Mouse (Mus musculus) T-helper 2 cell (primary cell): ENCODE results near the gene Kat7.

Experiments
- in situ Hi-C: fragments of 300-600 bp; cut with MboI, MseI; formaldehyde crosslinking; loops from one replicate; pipeline ENCODE4 v1.15.1; 2025; ENCODE audit warnings: high pct_unique_total_duplicates

Kat7 gene

DNA sequence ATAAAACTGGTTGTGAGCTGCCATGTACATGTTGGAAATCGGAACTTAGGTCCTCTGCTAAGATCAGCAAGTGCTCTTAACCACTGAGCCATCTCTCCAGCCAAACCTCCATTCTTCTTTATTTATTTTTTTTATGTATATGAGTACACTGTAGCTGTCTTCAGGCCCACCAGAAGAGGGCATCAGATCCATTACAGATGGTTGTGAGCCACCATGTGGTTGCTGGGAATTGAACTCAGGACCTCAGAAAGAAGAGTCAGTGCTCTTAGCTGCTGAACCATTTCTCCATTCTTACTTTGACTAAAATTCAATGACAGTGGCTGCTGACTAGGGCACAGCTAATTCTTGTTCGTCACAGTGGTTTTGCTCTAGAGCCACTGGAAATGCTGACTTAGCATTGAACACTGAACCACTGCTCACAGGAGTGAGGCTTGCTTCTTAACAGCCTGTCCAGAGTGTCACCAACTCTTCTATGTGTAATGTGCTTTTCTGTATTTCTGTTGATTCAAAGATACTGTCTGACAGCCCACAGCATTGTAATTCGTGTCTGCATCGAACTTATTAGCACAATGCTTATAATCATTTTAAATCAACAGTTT lies 30.9 kb downstream of the Kat7 start:
- in situ Hi-C loops, result no loop called here

DNA sequence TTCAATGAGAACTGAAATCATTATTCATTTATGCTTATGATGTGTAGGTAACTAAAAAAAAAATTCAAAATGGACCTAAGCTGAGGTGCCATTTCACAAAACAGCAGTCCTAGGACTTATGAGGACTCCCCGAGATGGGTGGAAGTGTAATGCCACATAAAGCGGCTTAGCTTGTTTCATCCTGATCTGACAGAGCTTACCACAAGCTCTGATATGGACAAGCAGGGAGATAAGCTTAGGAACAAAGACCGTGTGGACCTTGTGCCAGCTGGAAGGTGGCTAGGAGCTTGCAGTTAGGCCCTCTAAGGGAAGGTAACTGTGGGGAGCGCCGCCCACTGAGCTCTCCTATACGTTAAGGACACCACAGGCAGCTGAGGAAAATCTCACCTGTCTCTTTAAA lies 34.0 kb downstream of the Kat7 start:
- in situ Hi-C loops, result no loop called here

DNA sequence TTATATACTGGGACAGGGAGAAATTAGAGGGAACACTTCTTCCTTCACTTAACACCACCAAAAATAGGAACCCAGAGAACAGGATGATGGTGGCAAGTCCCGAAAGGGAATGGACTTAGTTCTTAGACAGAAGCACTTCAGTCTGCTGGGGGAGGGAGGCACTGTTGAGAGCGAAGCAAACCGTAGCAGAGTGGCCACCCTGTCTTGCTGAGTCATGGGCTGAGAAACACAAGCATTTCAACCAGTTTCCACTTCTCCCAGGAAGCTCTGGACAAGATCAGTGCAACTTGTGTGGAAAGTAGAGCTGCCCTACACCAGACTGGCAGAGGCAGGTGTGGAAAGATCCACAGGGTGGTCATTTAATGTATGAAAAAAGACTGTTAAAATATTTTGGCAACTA lies 35.4 kb downstream of the Kat7 start:
- in situ Hi-C loops, result no loop called here

DNA sequence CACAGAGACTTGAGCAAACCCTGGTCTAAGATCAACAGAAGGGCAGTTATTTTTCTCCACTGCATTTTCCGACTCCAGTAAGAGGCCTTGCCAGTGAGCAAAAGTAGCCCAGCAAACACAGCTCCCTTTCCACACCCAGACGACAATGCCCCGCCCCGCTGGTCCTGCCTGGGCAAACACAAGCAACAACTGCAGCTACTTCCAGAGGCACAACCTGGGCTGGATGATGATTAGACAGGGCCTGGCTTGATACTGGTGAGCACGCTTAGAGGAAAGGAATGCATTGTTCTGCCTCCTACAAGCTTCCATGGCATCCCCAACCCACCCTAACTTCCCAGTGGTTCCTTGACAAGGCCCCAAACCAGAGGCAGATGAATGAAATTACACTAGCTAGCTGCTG lies 36.4 kb downstream of the Kat7 start:
- in situ Hi-C loops, result no loop called here

DNA sequence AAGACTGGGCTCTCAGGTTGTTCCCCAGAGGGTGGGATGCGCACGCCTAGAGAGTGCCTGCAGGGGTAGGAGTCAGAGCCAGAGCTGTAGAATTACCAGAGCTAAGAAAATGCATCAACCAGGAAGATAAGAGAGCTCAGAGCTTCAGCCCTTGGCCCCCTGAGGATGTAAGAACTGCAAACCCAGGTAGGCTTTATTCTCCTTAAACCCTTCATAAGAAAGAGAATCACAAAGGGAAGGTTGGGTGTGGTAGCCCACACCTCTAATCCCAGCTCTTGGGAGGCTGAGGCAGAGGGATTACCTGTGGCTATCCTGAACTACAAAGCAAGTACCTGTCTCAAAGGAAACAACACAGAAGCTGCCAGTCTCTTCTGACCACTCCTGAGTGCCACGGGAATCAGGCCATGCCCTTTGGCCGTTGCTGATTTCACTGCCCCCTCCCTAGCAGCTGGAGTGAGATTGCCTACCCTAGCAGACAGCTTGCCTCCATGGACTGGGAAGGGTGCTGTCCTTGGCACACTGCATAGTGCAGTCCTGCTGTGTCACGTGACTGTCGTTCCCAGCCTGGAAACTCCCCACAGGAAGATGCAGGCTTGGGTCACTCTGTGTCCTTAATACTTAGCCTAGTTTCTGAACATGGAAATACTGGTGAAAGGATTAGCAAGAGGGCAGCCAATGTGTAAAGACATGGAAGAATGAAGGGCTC lies 43.4 kb downstream of the Kat7 start:
- in situ Hi-C loops, result no loop called here

DNA sequence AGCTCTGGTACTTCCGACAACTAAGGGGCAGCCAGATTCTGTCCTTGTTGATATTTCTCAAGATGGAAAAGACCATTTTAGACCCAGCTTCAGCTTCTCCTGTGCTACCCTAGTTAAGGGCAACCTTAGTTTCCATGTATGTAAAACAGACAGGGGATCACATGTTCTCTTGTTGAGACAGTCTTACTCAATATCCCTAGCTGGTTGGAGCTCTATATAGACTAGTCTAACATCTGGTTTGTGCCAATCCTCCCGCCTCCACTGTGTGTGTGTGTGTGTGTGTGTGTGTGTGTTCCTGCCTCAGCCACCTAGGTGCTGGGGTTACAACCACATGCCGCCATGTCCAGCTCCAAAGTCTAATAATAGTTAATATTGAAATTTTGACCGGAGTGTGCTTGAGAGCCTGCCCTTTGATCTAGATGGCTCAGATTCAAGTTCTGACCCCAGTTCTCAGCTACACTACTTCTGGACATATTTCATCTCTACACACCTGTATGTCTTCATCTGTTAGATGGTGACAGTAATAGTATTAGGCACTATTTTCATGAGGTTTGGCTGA lies 45.5 kb downstream of the Kat7 start:
- in situ Hi-C loops, result no loop called here

DNA sequence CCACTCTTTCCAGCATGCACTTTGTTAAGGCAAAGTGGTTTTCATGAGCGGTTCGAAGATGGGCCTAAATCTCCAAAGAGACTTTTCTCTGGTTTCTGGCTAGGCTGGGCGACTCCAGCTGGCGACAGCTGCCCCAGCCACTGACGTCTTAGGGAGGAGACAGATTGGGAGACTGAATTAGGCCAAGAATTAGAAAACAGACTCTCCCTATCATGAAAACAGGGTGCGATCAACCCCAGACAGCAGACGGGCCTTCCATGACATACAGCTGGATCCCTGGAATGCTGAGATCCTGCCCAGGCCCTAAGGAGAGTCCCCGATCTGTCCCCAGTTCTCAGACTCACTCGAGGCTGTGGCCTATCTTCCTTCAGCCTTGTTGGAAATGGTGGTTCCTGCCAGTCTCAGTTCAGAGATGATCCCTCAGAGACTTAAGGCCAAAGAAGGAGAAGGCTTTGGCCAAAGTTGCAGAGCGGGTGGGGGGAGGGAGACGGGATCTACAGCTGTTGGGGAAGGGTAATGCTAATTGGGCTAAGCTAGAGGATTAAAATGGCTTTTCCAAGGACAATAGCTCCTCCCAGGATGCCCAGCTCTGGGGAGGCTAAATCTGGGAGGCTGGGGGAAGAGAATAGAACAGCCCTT lies 46.1 kb downstream of the Kat7 start:
- in situ Hi-C loops, result no loop called here

DNA sequence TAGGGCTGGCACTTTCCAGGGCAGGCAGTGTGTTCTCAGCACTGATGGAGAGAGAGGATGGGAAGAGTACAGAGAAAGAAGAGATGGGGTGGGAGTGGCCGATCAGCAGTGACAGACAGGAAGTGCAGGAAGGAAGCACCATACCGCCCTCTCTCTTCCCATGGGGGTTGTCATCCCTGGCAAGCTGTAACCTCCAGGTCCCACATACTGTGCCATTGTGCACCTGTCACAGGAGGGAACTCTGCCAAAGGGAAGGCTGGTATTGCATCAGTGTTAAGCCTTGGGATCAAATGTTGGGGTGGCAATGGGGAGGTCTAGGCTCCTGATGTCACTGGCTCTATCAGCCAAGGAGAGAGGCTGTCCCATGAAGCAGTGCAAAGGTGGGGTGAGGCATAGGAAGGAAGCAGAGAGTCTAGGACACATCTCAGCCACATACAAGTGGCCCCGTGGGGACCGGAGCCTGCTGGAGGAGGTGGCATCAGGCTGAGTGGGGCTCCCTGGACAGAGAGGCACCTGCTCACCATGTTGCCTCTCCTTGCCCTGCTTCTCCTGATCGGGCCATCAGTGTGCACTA lies 48.8 kb downstream of the Kat7 start, which contains the start of gene Tac4:
Gene Tac4 (plus strand): TSS at position 352 of the 574 bp plus-strand sequence.
- in situ Hi-C loops, result no loop called here

DNA sequence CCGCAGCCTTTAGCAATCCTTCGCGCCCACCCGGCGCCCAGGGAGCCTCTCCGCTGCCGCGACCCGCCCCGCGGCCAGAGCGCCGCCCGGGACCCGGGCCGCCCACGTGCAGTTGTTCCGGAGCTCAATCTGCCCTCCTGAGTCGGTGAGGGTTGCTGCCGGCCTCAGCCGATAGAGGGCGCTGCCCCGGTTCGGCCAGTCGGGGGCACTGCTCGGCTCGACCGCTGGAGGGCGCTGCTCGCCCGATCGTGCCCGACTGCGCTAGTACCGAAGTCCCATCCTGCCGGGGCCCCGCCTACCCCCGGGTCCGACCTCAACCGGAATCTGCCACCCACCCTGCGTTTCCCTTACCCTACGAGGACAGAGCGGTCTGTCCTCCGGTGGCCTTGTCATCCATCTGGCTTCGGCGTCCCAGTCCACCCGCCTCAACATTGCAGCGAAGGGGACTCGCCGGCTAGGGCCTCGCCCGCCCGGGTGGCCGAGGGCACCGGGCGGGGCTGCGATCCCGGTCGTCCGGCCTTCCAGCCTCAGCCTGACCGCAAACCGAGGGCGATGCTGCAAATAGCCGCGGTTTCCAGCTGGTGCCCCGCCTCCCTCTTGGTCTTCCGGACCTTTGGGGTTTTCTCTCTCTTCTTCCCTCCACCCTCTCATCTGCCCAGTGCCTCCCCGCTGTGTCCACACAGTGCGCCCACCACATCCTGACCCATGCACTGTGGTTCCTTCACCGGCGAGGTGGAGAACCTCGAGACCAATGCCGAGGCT lies 50.8 kb downstream of the Kat7 start:
- in situ Hi-C loops, result loop anchor here (5.0 kb wide), 1 partner anchor 263 kb away; no protein-coding TSS in a partner anchor

DNA sequence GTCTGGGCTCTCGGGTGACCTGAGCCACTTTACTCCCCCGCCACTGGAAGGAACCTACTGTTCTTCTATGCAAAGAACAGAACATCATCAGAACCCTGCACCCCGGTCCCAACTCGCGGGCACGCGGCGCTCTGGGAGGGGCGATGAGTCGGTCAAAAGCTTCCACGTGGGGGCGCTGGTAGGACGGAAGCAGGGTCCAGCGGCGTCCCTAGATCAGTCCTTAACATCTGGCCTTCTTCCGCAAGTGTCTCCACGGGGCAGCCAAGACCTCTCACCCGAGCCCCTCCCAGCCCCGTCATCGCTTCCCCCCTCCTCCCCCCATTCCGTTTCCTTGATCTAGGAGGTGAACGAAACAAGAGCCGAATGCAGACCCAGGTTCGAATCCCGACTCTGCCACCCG lies 51.6 kb downstream of the Kat7 start:
- in situ Hi-C loops, result loop anchor here (5.0 kb wide), 1 partner anchor 264 kb away; no protein-coding TSS in a partner anchor

DNA sequence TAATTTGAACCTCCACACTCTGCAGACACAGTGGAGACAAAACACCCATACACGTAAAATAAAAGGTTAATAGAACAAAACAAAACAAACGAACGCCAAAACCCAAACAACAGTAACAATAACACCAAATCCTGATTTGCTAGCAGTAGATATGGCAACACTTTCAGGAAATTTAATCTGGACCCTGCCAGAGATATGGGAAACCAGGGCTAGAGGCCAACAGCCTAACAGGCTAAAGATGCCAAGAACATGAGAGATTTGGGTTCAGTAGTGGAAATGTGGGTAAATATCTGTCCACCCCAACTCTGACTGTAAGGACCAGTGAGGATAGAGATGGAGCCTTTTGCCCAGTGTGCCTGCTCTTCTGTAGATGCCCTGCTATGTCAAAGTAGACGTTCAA lies 52.1 kb downstream of the Kat7 start:
- in situ Hi-C loops, result loop anchor here (5.0 kb wide), 1 partner anchor 264 kb away; no protein-coding TSS in a partner anchor

DNA sequence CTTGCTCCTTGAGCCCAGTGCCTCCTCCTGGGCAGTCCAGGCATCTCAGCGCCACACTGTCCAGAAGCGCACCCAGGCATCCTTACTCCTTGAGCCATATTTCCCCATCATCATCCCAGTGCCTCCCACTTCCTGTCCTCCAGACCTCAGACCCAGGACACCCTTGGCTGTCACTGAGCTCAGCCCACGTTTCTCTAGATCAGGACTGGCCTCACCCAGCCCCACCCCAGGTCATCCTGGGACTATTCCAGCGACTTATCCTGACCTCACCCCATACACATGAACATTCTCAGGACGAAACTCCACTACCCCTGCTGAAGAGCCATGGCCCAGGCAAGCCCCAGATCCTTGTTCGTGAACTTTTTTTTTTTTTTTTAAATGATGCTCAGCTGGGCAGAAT lies 54.3 kb downstream of the Kat7 start:
- in situ Hi-C loops, result loop anchor here (5.0 kb wide), 1 partner anchor 267 kb away; no protein-coding TSS in a partner anchor

DNA sequence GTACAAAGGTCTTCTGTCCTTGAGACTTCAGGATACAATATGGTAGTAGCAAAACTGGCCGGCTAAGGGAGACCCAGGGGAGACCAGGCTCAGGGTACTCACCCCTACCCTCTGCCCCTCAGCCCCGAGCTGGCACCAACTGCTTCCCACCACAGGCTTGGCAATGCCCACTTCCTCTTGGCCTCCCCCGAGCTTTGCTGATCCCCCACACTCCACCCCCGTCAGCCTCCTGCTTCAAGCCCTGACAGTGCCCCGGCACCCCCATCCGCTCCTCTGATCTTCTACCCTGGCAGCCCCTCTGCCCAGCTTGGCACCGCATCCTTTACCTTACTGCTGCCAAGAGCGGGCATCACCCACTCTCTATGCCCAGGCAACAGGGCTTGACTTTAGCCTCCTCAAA lies 55.9 kb downstream of the Kat7 start:
- in situ Hi-C loops, result no loop called here

DNA sequence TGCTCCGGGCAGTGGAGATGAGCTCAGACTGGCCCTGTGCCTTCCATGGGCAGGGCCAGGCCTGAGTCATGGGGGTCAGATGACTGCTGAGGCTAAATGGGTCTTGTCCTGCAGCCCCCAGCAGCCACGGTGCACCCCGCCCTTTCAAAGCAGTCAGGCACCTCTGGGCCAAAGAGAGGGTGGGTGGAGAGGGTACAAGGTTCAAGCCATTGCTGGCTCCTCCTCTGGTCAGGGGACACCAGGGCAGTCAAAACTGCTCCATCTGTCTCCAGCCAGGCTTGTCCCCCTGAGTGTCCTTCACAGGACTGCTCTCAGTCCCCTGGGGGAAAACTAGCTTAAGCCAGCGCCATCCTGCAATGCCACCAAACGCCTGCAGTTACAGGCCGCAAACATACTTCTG lies 57.9 kb downstream of the Kat7 start:
- in situ Hi-C loops, result no loop called here

DNA sequence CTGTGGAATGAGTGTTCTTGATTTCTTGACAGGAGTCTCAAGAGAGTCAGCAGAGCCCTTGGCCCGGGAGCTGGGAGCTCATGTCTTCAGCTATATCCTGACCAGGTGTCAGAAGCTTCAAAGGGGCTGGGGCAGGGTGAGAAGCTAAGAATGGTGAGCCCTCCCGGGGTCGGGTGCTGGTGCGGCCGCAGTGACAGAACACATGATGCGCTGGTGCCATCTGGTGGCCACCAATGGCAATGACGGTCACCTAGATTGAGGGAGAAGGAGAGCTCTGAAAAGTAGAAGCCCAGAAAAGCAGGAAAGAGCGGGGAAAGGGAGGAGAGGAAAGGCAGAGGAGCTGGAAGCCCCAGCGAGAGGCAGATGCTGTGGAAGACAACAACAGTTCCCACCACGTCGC lies 58.8 kb downstream of the Kat7 start:
- in situ Hi-C loops, result no loop called here

DNA sequence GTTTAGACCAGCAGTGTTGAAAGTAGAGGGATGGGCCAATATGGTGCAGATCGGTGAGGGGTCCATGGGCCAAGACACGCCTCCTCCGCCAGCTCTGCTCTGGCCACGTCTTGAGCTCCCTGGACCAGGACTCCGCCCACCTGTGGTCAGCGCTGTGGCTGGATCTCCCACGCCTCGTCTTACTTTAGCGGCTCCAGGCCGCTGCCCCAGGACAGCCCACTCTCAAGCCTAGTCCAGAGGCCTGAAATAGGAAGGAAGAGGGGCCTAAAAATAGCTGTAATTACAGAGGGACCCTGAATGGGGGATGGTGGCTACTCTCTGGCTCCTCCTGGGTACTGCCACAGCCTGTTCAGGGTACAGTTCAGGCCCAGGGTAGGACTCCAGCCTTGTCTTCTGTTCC lies 59.9 kb downstream of the Kat7 start:
- in situ Hi-C loops, result no loop called here

DNA sequence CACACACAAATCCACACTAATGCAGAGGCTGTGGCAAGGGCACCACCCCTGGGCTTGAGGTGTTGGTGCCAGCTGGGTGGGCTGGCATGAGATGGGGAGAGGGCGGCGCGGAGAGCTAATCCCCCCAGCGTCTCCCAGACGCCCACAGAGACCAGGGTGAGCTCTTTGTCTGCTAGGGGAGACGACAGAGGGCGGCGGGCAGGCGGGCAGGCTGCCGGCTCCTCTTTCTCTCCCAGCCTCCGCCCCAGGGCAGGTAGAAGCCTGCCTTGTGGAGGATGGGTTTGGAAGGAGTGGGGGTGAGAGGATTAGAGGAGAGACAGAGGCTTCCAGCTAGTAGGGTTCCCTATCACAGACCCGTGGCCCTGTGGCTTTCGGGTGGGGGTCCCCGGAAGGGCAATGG lies 63.0 kb downstream of the Kat7 start:
- in situ Hi-C loops, result no loop called here

DNA sequence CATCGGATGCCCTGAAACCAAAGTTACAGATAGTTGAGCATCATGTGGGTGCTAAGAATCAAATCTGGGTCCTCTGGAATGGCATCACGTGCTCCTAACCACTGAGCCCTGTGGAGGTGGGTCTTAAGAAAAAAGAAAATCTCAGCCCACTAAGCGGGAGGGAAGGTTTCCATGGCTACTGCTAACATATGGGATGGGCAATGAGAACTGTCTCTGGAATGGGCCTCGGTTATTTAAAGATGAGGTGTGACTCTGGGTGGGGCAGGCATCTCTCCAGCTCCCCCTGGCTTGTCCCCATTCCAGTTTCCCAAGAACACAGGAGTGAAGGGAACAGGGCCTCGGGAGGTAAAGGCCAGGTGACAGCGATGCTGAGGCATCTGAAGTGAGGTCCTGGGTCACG lies 64.6 kb downstream of the Kat7 start:
- in situ Hi-C loops, result no loop called here

DNA sequence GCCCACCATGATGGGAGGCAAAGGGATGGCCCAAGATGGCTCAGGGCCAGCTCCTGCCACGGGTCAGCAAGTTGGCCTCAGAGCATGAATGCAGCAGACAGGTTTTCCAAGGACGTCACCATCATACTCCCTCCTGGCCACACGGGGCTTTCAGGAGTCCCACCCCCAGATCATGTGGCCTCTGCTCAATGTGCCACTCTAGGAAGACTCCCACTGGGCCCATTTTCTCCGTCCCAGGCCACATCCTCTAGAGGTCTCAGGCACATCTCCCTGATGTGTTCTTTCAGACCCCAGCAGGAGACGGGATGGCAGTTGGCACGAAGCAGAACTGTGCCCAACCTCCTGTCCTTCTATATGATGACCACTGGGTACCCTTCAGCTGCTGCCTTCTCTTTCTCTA lies 67.4 kb downstream of the Kat7 start:
- in situ Hi-C loops, result loop anchor here (5.0 kb wide), 1 partner anchor 120 kb away; the partner anchor contains the start of gene Dlx3

DNA sequence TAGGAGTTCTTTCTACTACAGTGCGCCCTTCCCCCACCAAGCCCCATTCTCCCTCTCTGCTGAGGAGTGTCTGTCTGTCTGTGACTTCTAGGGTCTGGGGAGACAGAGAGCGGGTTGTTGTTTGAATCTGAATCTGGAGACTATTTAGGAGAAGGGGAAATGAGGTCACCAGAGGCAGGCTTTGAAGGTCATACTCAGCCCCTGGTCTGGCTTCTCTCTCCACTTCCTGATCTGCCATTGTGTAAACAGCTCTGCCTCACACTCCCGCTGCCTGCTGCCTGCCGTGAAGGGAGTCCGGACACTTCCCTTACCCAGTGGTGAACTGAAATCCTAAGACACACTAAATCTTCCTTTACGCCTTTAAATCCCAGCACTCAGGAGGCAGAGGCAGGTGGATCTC lies 71.6 kb downstream of the Kat7 start:
- in situ Hi-C loops, result no loop called here

DNA sequence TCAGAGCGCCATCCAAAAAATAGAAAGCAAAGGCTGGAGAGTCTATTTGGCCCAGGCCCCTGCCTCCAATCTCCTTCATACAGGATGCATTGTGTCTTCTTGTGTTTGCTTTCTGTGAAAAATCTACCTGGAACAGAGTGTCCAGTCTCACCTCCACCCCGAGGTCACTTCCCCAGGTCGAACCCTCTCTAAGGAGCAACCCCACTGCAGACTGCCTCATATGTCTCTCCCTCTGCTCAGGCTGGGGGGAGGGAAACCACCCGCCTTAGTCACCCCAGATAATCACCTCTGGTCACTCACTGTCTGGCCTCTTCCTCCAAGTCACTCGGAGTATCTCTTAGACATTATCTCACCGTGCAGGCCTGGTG lies 77.7 kb downstream of the Kat7 start:
- in situ Hi-C loops, result no loop called here
